Mouse (Mus musculus) neural tube, embryonic 11.5 days (tissue): Measurements from ENCODE around the gene Coq10b. TPM values are rescaled to one million over a fixed set of nuclear protein-coding genes. Genes with fewer than 3 reads are reported as not detected.
A peak's percentile ranks its signal among the peaks of the same experiment; 100 is the strongest.
"Not testable (repeated sequence)": the region's sequence is repeated elsewhere in the genome, so short reads cannot be mapped to it uniquely, and the experiment has no call there.

Experiments
- ATAC-seq: fragments of 200-750 bp; cut with Nextera tagmentation; 2 replicates; pipeline ENCODE4 v1.8.0; 2017; ENCODE audit warnings: moderate number of reproducible peaks, mild to moderate bottlenecking, moderate TSS enrichment, moderate library complexity; ENCODE audit not compliant: insufficient read depth, low FRiP score, low TSS enrichment
- DNase-seq: peaks from one replicate; pipeline ENCODE4 v3.0.0-alpha.2; 2015; ENCODE audit warnings: low spot score
- H3K27ac ChIP-seq: fragments of 300-500 bp; sonication (generic); 2 replicates; pipeline ENCODE4 v1.5.1; 2014; ENCODE audit warnings: low read depth, mild to moderate bottlenecking, low read length
- H3K27me3 ChIP-seq: fragments of 300-500 bp; sonication (generic); 2 replicates; pipeline ENCODE4 v1.6.1; 2014; ENCODE audit warnings: mild to moderate bottlenecking, low read length, mixed read lengths; ENCODE audit not compliant: control insufficient read depth, insufficient read depth
- H3K36me3 ChIP-seq: fragments of 300-500 bp; sonication (generic); 2 replicates; pipeline ENCODE4 v1.6.1; 2014; ENCODE audit warnings: mild to moderate bottlenecking, low read length, moderate library complexity, mixed read lengths; ENCODE audit not compliant: control insufficient read depth, insufficient read depth
- H3K4me1 ChIP-seq: fragments of 300-500 bp; sonication (generic); 2 replicates; pipeline ENCODE4 v1.6.1; 2014; ENCODE audit warnings: low read length, mixed read lengths; ENCODE audit not compliant: control insufficient read depth, insufficient read depth
- H3K4me2 ChIP-seq: fragments of 300-500 bp; sonication (generic); 2 replicates; pipeline ENCODE4 v1.6.1; 2014; ENCODE audit warnings: low read depth, mild to moderate bottlenecking, moderate library complexity
- H3K4me3 ChIP-seq: fragments of 300-500 bp; sonication (generic); 2 replicates; pipeline ENCODE4 v1.5.1; 2014; ENCODE audit warnings: low read depth, low read length
- H3K9ac ChIP-seq: fragments of 300-500 bp; sonication (generic); 2 replicates; pipeline ENCODE4 v1.6.1; 2014; ENCODE audit warnings: mild to moderate bottlenecking, low read length
- H3K9me3 ChIP-seq: fragments of 300-500 bp; sonication (generic); 2 replicates; pipeline ENCODE4 v1.6.1; 2016; ENCODE audit warnings: low read length; ENCODE audit not compliant: control insufficient read depth
- WGBS: fragments of 180-500 bp; shearing (Covaris S2); extraction: QIAGEN DNeasy Blood & Tissue Kit; methylation state at CpG from one replicate; pipeline ENCODE4 v1.1.7; 2014; 5-methylcytosine and 5-hydroxymethylcytosine counted together
- polyA plus RNA-seq: library from polyadenylated mRNA; unstranded; fragments of >200 nt; fragmentation: Nextera tagmentation; extraction: Ambion mirVana; gene quantifications from 2 replicates; pipeline ENCODE4 v1.2.1, GENCODE M21; 2014

The Coq10b gene
- polyA plus RNA-seq = 30.6 and 31.9 TPM in 2 replicates

DNA sequence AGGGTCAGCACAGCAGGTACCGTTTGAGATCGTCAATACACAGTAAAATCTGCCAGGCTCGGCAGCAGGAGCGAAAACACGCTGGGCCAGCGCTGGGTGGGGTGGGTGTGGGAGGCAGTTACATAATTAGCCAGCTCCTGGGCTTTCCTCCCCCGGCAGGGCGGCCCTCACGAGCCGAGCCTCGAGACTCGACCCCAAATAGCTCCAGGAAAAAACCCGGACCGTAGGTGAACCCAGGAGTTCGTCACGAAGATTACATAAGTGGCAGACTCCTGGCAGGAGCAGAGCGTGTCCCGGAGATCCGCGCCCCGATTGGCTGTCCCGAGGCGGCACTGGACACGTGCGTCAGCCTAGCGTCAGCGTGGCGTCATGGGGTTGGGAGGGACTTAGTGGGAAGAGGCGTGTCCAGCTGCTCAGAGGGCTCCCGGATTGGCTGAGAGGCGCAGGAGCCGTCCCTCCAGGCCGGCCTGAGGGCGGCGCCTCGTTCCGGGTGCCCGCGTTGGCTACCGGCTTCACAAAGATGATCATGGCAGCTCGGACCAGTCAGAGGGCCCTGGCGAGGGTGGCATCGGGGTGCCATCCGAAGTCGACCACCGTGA lies at the start of gene Coq10b:
Coq10b (plus strand) TSS at position 416 of the 599 bp plus-strand sequence.
- H3K4me2 ChIP-seq = peak within 1 kb of the TSS; percentile 67
- DNase-seq = peak; percentile 99
- H3K9ac ChIP-seq = peak within 1 kb of the TSS; percentile 67
- no peaks in the 10 kb centered on the region for H3K27me3 ChIP-seq
- peak; percentile 100 for ATAC-seq
- no peaks in the 10 kb centered on the region for H3K4me1 ChIP-seq
- peak within 1 kb of the TSS; percentile 45; the same call in 1 of the 2 replicates for H3K27ac ChIP-seq
- H3K36me3 ChIP-seq = no peaks in the 10 kb centered on the region
- no peaks in the 10 kb centered on the region for H3K9me3 ChIP-seq
- under 1% methylated on average over 46 of the region's 46 CpGs for WGBS
- peak within 1 kb of the TSS; percentile 79 for H3K4me3 ChIP-seq

DNA sequence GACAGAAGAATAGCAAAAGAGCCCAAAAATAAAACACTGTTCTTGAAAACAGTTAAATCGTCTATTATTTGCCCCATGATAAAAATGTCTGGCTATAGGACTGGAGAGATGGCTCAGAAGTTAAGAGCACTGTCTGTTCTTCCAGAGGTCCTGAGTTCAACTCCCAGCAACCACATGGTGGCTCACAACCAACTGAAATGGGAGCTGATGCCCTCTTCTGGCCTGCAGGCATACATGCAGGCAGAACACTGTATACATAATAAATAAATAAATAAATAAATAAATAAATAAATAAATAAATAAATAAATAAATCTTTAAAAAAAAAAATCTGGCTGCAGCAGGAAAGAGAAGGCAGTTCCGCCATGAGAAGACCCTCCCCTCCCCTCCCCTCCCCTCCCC lies 44.3 kb upstream of the Coq10b start:
- not testable (repeated sequence) for H3K4me1 ChIP-seq, ATAC-seq, H3K9ac ChIP-seq, H3K27me3 ChIP-seq, H3K27ac ChIP-seq, DNase-seq, H3K9me3 ChIP-seq, H3K4me3 ChIP-seq, H3K4me2 ChIP-seq
- 87% methylated on average over 2 of the region's 2 CpGs for WGBS
- peaks cover 20% of the 10 kb centered on the region for H3K36me3 ChIP-seq

DNA sequence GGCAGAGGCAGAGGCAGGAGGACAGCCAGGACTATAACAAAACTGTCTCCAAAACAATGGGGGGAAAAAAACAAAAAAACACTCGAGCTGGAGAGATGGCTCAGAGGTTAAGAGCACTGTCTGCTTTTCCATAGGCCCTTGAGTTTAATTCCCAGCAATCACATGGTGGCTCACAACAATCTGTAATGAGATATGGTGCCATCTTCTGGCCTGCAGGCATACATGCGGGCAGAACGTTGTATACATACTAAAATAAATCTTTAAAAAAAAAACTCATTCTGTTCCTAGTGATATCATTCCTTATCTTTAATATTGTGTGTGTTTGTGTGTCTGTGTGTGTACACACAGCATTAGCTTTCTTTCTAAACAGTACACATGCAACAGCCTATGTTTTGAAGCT lies 40.1 kb upstream of the Coq10b start:
- no peaks in the 10 kb centered on the region for H3K27me3 ChIP-seq
- no peaks in the 10 kb centered on the region for H3K4me1 ChIP-seq
- ATAC-seq = no peak
- H3K27ac ChIP-seq = no peak overlapping the region
- peaks cover 15% of the 10 kb centered on the region for H3K36me3 ChIP-seq
- no peak for DNase-seq
- no peak overlapping the region for H3K4me2 ChIP-seq
- H3K9me3 ChIP-seq = no peaks in the 10 kb centered on the region
- no peak overlapping the region for H3K4me3 ChIP-seq
- H3K9ac ChIP-seq = no peak overlapping the region
- WGBS = 72% methylated on average over 3 of the region's 3 CpGs

DNA sequence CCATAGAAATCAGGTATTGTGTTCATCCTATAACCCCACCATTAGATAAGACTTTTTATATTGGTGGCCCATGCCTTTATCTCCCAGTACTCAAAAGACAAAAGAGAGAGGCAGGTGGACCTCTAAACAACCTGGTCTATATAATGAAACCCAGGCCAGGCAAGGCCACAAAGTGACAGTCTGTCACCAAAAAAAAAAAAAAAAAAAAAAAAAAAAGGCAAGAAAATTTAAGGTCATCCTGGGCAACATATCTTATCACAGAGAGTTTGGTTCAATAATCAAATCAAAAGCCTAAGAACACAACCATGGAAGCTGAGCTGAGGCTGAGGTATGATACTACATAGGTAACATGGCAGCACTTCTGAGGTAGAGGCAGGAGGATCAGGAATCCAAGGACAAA lies 30.7 kb upstream of the Coq10b start:
- H3K9me3 ChIP-seq = no peaks in the 10 kb centered on the region
- peaks cover 3% of the 10 kb centered on the region; the same call in 1 of the 2 replicates for H3K4me1 ChIP-seq
- H3K27ac ChIP-seq = no peak overlapping the region
- ATAC-seq = no peak
- DNase-seq = no peak
- H3K4me2 ChIP-seq = no peak overlapping the region
- H3K9ac ChIP-seq = no peak overlapping the region
- H3K27me3 ChIP-seq = no peaks in the 10 kb centered on the region
- no peak overlapping the region for H3K4me3 ChIP-seq
- H3K36me3 ChIP-seq = no peaks in the 10 kb centered on the region

DNA sequence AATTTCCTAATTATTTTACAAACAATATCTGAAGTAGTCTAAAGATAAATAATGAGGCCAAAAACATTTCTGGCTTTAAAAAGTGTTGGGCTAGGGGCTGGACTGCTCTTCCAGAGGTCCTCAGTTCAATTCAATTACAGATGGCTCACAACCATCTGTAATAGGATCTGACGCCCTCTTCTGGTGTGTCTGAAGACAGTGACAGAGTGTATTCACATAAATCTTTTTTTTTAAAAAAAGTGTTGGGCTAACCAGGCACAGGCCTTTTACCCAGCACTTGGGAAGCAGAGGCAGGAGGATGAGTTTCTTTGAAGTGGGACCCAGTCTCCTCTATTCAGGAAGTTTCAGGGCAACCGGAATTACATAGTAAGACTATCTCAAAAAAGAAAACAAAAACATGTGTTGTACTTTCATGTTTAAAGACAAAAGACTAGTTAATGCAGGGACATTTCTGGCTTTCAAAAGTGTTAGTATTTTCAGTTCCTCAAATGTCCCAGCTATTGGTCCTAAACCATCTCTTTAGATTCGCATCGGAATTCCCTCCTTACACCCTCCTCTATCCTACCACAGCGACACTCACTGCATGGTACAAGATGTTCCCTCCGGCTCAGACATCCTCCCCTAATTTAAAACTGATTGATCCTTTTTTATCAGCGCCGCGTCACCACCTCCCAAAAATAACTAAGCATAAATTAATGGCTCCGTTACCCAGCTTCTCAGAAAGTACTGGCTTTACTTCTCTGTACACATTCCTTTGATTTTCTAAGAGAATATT lies 26.7 kb upstream of the Coq10b start:
- WGBS = 21% methylated on average over 10 of the region's 10 CpGs
- DNase-seq = peak; percentile 17
- Histone ChIP-seq H3K4me1 (peaks cover 3% of the 10 kb centered on the region; the same call in 1 of the 2 replicates), H3K36me3 (no peaks in the 10 kb centered on the region), H3K9me3 (no peaks in the 10 kb centered on the region), H3K4me2 (peak overlapping the region; percentile 57), H3K27ac (no peak overlapping the region), H3K27me3 (no peaks in the 10 kb centered on the region), H3K4me3 (peak overlapping the region; percentile 98), H3K9ac (peak overlapping the region; percentile 99)
- no peak for ATAC-seq

DNA sequence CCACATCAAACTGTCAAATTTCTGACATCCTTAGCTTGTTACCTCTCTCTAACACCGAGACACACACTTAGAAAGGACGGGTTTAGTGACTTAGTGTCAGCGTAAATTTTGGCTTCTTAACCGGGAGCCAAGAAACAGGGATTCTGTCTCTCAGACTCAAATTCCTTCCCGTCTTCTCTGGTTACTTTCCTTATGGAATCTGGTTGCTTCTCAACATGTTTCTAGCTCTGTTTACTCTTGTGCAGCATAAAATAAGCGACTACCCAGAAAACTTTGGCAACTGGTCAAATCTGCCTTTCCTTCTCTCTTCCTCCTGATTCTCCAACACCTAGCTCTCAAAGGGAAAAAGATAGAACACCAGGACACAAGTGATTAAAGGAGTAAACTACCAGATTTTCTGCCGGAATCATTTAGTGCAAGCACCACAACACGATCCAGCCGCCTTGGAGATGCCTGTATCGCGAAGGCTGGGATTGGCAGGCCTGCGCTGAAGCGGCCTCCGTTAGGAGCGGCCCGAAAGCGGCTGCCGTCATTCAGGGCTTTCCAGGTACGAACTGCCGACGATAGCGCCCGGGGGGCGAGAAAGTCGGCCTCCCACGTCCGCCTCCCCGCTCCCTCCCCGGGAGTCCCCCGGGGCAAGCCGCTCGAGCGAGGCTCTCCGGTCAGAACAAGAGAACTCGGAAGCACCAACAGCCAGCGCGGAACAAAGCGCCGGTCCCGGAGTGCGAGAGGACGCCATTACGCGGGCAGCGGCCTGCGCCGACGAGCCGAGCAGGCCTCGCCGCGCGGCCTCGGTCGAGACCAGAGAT lies 25.9 kb upstream of the Coq10b start:
- H3K9ac ChIP-seq = peak overlapping the region; percentile 99
- peak; percentile 70 for ATAC-seq
- WGBS = under 1% methylated on average over 55 of the region's 55 CpGs

DNA sequence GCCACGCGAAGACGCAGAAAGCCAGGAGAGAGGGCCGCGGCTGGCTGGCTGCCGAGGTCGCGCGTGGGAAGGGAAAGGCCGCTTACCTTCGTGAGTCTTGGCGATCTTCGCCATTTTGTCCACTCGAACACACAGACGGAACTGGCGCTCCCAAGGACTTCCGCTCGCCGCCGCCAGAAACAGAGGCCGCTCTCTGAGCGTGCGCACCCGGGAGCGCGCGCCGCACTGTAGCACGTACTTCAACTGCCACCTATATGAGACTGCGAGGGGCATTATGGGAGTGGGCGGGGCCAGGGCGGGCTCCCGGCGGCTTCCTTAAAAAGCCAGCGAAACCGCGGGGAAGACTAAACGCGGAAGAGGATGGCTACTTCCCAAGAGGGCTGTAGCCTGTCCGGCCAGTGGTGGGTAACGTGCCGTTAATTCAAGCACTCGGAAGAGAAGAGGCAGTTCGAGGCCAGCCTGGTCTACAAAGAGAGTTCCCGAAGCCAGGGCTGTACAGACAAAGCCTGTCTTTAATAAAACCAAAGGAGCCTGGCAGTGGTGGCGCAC lies 25.2 kb upstream of the Coq10b start, which contains the start of gene Sf3b1:
Sf3b1 (minus strand) TSS at position 229 of the 549 bp plus-strand sequence.
- Histone ChIP-seq H3K27ac (peak within 1 kb of the TSS; percentile 92), H3K4me3 (peak within 1 kb of the TSS; percentile 98)
- WGBS = 2% methylated on average over 46 of the region's 46 CpGs

More for the DNA sequence above, 25.9 kb upstream of the Coq10b start:
- no peaks in the 10 kb centered on the region for H3K27me3 ChIP-seq
- H3K4me1 ChIP-seq = peaks cover 3% of the 10 kb centered on the region; the same call in 1 of the 2 replicates
- peak overlapping the region; percentile 98 for H3K4me3 ChIP-seq
- H3K27ac ChIP-seq = peak overlapping the region; percentile 92
- H3K4me2 ChIP-seq = peak overlapping the region; percentile 57
- no peak for DNase-seq
- no peaks in the 10 kb centered on the region for H3K36me3 ChIP-seq
- no peaks in the 10 kb centered on the region for H3K9me3 ChIP-seq

DNA sequence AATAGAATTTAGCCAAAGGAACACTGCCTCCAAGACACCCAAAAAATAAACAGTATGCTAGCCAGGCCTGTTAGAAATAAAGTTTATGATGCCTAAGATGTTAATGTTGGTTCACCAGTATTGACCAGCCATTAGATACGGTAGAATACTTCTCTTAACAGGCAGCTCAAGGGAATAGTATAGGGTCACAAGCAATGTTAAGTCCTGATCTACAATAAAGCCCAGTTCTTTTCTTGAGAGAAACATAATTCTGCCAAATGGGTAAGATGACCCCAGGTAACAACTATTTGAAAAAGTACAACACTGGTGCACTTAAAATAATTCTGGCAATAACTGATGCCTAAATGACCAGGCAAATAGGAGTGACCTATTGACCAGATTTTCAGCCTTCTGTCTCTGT lies 24.6 kb upstream of the Coq10b start:
- Histone ChIP-seq H3K9ac (no peak overlapping the region), H3K27ac (no peak overlapping the region), H3K4me3 (peak overlapping the region; percentile 98; the same call in 1 of the 2 replicates), H3K9me3 (no peaks in the 10 kb centered on the region), H3K4me1 (peaks cover 3% of the 10 kb centered on the region; the same call in 1 of the 2 replicates), H3K36me3 (no peaks in the 10 kb centered on the region), H3K4me2 (peak overlapping the region; percentile 29; the same call in 1 of the 2 replicates), H3K27me3 (no peaks in the 10 kb centered on the region)
- ATAC-seq (0 out of 2 replicates have a peak, but pooled peaks have one; percentile 6), DNase-seq (no peak)
- 88% methylated on average over 1 of the region's 1 CpGs for WGBS

More for the DNA sequence above, 25.2 kb upstream of the Coq10b start, which contains the start of gene Sf3b1:
- DNase-seq = peak; percentile 99
- Histone ChIP-seq H3K4me2 (peak within 1 kb of the TSS; percentile 57), H3K9me3 (no peaks in the 10 kb centered on the region), H3K9ac (peak within 1 kb of the TSS; percentile 99), H3K27me3 (no peaks in the 10 kb centered on the region), H3K36me3 (no peaks in the 10 kb centered on the region), H3K4me1 (peaks cover 3% of the 10 kb centered on the region; the same call in 1 of the 2 replicates)
- ATAC-seq = peak; percentile 98
